Mouse (Mus musculus): ENCODE results near the gene Palm3.

Palm3 gene

GRCm38 (mm10) chr8:84025863-84026262 is 4.6 kb downstream of the Palm3 start:
- no peak for DNase-seq

- no peak for DNase-seq
Measured at GRCm38 (mm10) chr8:84027449-84027848, 6.2 kb downstream of the Palm3 start.

GRCm38 (mm10) chr8:84029272-84029671 is 8.0 kb downstream of the Palm3 start:
- DNase-seq = no peak

GRCm38 (mm10) chr8:84032777-84033176 is 11.5 kb downstream of the Palm3 start:
- DNase-seq = no peak

GRCm38 (mm10) chr8:84038015-84038414 is 16.7 kb downstream of the Palm3 start:
- no peak for DNase-seq

GRCm38 (mm10) chr8:84039050-84039449 is 17.8 kb downstream of the Palm3 start:
- peak; percentile 79 for DNase-seq

- DNase-seq = peak; percentile 33
Measured at GRCm38 (mm10) chr8:84042066-84042947, 21.0 kb downstream of the Palm3 start, which contains the start of gene Il27ra. Gene Il27ra (minus strand): TSS chr8:84042589.

GRCm38 (mm10) chr8:84042948-84043342 is 21.7 kb downstream of the Palm3 start:
- DNase-seq = no peak

GRCm38 (mm10) chr8:84044103-84044502 is 22.8 kb downstream of the Palm3 start:
- no peak for DNase-seq

GRCm38 (mm10) chr8:84044900-84045299 is 23.6 kb downstream of the Palm3 start, which contains the start of gene Rln3:
Gene Rln3 (minus strand): TSS chr8:84045000.
- no peak for DNase-seq

GRCm38 (mm10) chr8:84046505-84046904 is 25.2 kb downstream of the Palm3 start:
- DNase-seq = no peak

GRCm38 (mm10) chr8:84048171-84048570 is 26.9 kb downstream of the Palm3 start:
- no peak for DNase-seq

- no peak for DNase-seq
Measured at GRCm38 (mm10) chr8:84052746-84053145, 31.5 kb downstream of the Palm3 start.

GRCm38 (mm10) chr8:84053229-84053628 is 32.0 kb downstream of the Palm3 start:
- DNase-seq = no peak

GRCm38 (mm10) chr8:84057827-84058226 is 36.6 kb downstream of the Palm3 start:
- DNase-seq = no peak

- DNase-seq = no peak
Measured at GRCm38 (mm10) chr8:84059226-84059625, 38.0 kb downstream of the Palm3 start.

GRCm38 (mm10) chr8:84060245-84060644 is 39.0 kb downstream of the Palm3 start:
- DNase-seq = no peak

- DNase-seq = no peak
Measured at GRCm38 (mm10) chr8:84063861-84064610, 42.8 kb downstream of the Palm3 start.

- peak; percentile 27 for DNase-seq
Measured at GRCm38 (mm10) chr8:84065037-84065436, 43.8 kb downstream of the Palm3 start, which contains the start of gene Gm10643. Gene Gm10643 (minus strand): TSS chr8:84065137.

- no peak for DNase-seq
Measured at GRCm38 (mm10) chr8:84065457-84066072, 44.3 kb downstream of the Palm3 start.

- DNase-seq = peak; percentile 100
Measured at GRCm38 (mm10) chr8:84066291-84066930, 45.1 kb downstream of the Palm3 start, which contains the start of gene Rfx1. Gene Rfx1 (plus strand): TSS chr8:84066834.

GRCm38 (mm10) chr8:84067047-84067573 is 45.8 kb downstream of the Palm3 start:
- peak; percentile 93 for DNase-seq

All from cerebellum, adult 9-10 months (tissue).